Mouse (Mus musculus) forebrain, embryonic 15.5 days (tissue): ENCODE data around the gene Rasl10a. TPM values are rescaled to one million over a fixed set of nuclear protein-coding genes. Genes with fewer than 3 reads are reported as not detected.

Source experiments
- ATAC-seq: fragments of 200-750 bp; cut with Nextera tagmentation; replicated peaks from 2 replicates; pipeline ENCODE4 v1.8.0; 2017; ENCODE audit warnings: mild to moderate bottlenecking, moderate TSS enrichment, moderate library complexity
- H3K27ac ChIP-seq: fragments of 300-500 bp; sonication (generic); replicated peaks from 2 replicates; pipeline ENCODE4 v1.5.1; 2015; ENCODE audit warnings: mild to moderate bottlenecking, inconsistent platforms
- H3K27me3 ChIP-seq: fragments of 300-500 bp; sonication (generic); 2 replicates; pipeline ENCODE4 v1.6.1; 2015; ENCODE audit warnings: inconsistent platforms
- H3K36me3 ChIP-seq: fragments of 300-500 bp; sonication (generic); 2 replicates; pipeline ENCODE4 v1.6.1; 2015; ENCODE audit warnings: mild to moderate bottlenecking, inconsistent platforms
- H3K4me1 ChIP-seq: fragments of 300-500 bp; sonication (generic); 2 replicates; pipeline ENCODE4 v1.6.1; 2015; ENCODE audit warnings: inconsistent platforms
- H3K4me2 ChIP-seq: fragments of 300-500 bp; sonication (generic); replicated peaks from 2 replicates; pipeline ENCODE4 v1.6.1; 2015; ENCODE audit warnings: mild to moderate bottlenecking, inconsistent platforms
- H3K4me3 ChIP-seq: fragments of 300-500 bp; sonication (generic); 2 replicates; pipeline ENCODE4 v1.5.1; 2015; ENCODE audit warnings: mild to moderate bottlenecking, inconsistent platforms
- H3K9ac ChIP-seq: fragments of 300-500 bp; sonication (generic); replicated peaks from 2 replicates; pipeline ENCODE4 v1.6.1; 2015; ENCODE audit warnings: mild to moderate bottlenecking, inconsistent platforms
- H3K9me3 ChIP-seq: fragments of 300-500 bp; sonication (generic); 2 replicates; pipeline ENCODE4 v1.6.1; 2016; ENCODE audit warnings: inconsistent platforms
- WGBS: fragments of 180-500 bp; shearing (Covaris S2); methylation state at CpG from one replicate; pipeline ENCODE4 v1.1.7; 2015; ENCODE audit warnings: mixed read lengths; 5-methylcytosine and 5-hydroxymethylcytosine counted together
- polyA plus RNA-seq: library from polyadenylated mRNA; unstranded; fragments of >200 nt; fragmentation: Nextera tagmentation; extraction: Ambion mirVana; gene quantifications from 2 replicates; pipeline ENCODE4 v1.2.1, GENCODE M21; 2015

Rasl10a gene
- polyA plus RNA-seq, 1 experiment from 2014 or later: 0.56 TPM

- Histone ChIP-seq H3K4me3 (no peak overlapping the region), H3K4me1 (peaks cover 36% of the 10 kb centered on the region), H3K27ac (no peak overlapping the region), H3K36me3 (no peaks in the 10 kb centered on the region), H3K9me3 (no peaks in the 10 kb centered on the region), H3K4me2 (no peak overlapping the region), H3K9ac (no peak overlapping the region; the same call in 1 of the 2 replicates), H3K27me3 (peaks cover 55% of the 10 kb centered on the region)
- WGBS: 24% methylated on average over 23 of the region's 23 CpGs
- ATAC-seq: no peak
These were observed 1.7 kb upstream of the Rasl10a start for GRCm38 (mm10) chr11:5055945-5056938.

- Histone ChIP-seq H3K9me3 (no peaks in the 10 kb centered on the region), H3K4me1 (peaks cover 44% of the 10 kb centered on the region), H3K9ac (no peak overlapping the region), H3K36me3 (no peaks in the 10 kb centered on the region), H3K27ac (no peak overlapping the region), H3K4me3 (no peak overlapping the region), H3K27me3 (peaks cover 64% of the 10 kb centered on the region), H3K4me2 (no peak overlapping the region)
- ATAC-seq: no peak
- 50% methylated on average over 8 of the region's 8 CpGs for WGBS
These were observed 864 bp upstream of the Rasl10a start for GRCm38 (mm10) chr11:5057064-5057463.

DNA sequence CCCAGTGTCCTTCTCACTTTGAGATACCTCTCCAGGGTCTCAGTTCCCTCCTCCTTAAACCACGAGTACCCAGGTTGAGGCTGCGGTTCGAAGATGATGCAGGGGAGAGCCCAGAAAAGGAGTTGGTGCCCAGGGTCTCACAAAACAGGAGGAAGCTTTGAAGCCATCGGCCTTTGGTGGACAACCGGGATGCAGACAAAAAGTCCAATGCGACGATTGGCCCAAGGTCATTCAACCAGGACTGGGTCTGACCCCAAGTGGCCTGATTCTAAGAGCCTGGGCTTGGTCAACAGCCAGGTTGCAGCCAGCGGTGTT lies 430 bp upstream of the Rasl10a start:
- no peak for ATAC-seq
- WGBS: 12% methylated on average over 8 of the region's 8 CpGs
- H3K9me3 ChIP-seq: no peaks in the 10 kb centered on the region

GRCm38 (mm10) chr11:5058783-5059182 lies 855 bp downstream of the Rasl10a start:
- H3K27ac ChIP-seq: no peak overlapping the region
- no peak for ATAC-seq
- peaks cover 61% of the 10 kb centered on the region for H3K4me1 ChIP-seq
- 30% methylated on average over 9 of the region's 9 CpGs for WGBS
- no peak overlapping the region for H3K4me2 ChIP-seq
- H3K36me3 ChIP-seq: no peaks in the 10 kb centered on the region
- H3K27me3 ChIP-seq: peaks cover 80% of the 10 kb centered on the region
- H3K9ac ChIP-seq: no peak overlapping the region
- no peak overlapping the region for H3K4me3 ChIP-seq
- H3K9me3 ChIP-seq: no peaks in the 10 kb centered on the region

More for the DNA sequence above, 430 bp upstream of the Rasl10a start:
- Histone ChIP-seq H3K4me1 (peaks cover 49% of the 10 kb centered on the region), H3K36me3 (no peaks in the 10 kb centered on the region), H3K4me2 (peak overlapping the region; percentile 72), H3K27ac (no peak overlapping the region), H3K9ac (no peak overlapping the region), H3K27me3 (peaks cover 68% of the 10 kb centered on the region), H3K4me3 (peak overlapping the region; percentile 45)

GRCm38 (mm10) chr11:5059230-5059629 lies 1.3 kb downstream of the Rasl10a start:
- no peak for ATAC-seq
- no peak overlapping the region for H3K27ac ChIP-seq
- H3K9me3 ChIP-seq: no peaks in the 10 kb centered on the region
- peaks cover 80% of the 10 kb centered on the region for H3K27me3 ChIP-seq
- peaks cover 66% of the 10 kb centered on the region for H3K4me1 ChIP-seq
- H3K9ac ChIP-seq: no peak overlapping the region
- H3K36me3 ChIP-seq: no peaks in the 10 kb centered on the region
- WGBS: 22% methylated on average over 14 of the region's 14 CpGs
- no peak overlapping the region for H3K4me3 ChIP-seq
- H3K4me2 ChIP-seq: no peak overlapping the region

DNA sequence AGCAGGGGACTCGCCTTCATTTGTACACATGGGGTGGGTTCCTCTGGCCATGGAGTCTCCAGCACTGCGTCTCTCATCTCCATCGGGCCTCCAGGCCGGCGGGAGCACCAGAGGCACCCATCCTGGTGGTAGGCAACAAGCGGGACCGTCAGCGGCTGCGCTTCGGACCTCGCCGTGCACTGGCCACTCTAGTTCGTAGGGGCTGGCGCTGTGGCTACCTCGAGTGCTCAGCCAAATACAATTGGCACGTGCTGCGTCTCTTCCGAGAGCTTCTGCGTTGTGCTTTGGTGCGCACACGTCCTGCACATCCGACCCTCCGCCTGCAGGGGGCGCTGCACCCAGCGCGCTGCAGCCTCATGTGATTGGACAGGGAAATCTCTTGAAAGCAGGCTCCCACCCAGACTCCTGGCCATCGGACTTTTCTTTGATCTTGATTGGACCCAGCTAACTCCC lies 1.8 kb downstream of the Rasl10a start:
- Histone ChIP-seq H3K27me3 (peaks cover 80% of the 10 kb centered on the region), H3K4me1 (peaks cover 71% of the 10 kb centered on the region), H3K9me3 (no peaks in the 10 kb centered on the region), H3K27ac (no peak overlapping the region), H3K4me3 (no peak overlapping the region), H3K4me2 (no peak overlapping the region), H3K9ac (no peak overlapping the region), H3K36me3 (no peaks in the 10 kb centered on the region)
- WGBS: 8% methylated on average over 27 of the region's 27 CpGs
- ATAC-seq: no peak

GRCm38 (mm10) chr11:5060756-5061412 lies 3.0 kb downstream of the Rasl10a start:
- Histone ChIP-seq H3K4me2 (peak overlapping the region; percentile 71), H3K27me3 (peaks cover 76% of the 10 kb centered on the region), H3K4me1 (peaks cover 71% of the 10 kb centered on the region), H3K9ac (no peak overlapping the region), H3K36me3 (no peaks in the 10 kb centered on the region), H3K27ac (no peak overlapping the region), H3K9me3 (no peaks in the 10 kb centered on the region), H3K4me3 (peak overlapping the region; percentile 36; the same call in 1 of the 2 replicates)
- ATAC-seq: no peak
- 52% methylated on average over 28 of the region's 28 CpGs for WGBS

DNA sequence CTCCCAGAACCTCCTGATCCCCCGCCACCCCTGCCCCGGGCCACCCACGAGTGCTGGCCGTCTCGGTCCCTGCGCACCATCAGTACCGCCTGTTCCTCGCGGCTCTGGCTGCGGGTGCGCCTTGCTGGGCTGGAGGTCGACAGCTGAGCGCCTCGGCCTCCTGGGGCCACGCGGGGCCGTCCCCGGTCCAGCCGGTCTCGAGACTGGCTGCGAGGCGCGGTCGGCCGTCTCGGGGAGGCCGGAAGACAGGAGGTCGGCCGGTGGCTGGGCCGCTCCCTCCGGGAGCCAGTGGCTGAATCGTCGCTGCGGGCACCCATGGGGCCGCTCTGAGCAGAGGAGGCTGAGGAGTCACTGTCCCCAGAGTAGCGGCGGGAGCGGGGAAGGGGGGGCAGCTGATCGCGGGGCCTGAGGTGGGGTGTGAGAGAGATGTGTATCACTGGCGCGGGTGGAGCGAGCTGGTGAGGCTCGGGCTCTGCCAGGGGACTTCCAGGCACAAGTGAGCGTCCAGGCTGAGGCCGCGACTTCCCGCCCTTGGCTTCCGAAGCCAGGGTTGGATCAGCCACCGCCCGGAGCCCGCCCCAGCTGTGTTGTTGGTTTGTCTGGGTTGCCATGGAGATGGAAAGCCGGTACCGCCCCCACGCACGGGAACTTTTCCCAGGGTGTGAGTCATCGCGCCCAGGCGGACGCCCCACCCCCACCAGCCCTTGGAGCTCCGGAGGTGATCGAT lies 3.6 kb downstream of the Rasl10a start:
- Histone ChIP-seq H3K4me1 (peaks cover 65% of the 10 kb centered on the region), H3K4me3 (peak overlapping the region; percentile 36)
- 0 out of 2 replicates have a peak, but pooled peaks have one; percentile 14 for ATAC-seq

DNA sequence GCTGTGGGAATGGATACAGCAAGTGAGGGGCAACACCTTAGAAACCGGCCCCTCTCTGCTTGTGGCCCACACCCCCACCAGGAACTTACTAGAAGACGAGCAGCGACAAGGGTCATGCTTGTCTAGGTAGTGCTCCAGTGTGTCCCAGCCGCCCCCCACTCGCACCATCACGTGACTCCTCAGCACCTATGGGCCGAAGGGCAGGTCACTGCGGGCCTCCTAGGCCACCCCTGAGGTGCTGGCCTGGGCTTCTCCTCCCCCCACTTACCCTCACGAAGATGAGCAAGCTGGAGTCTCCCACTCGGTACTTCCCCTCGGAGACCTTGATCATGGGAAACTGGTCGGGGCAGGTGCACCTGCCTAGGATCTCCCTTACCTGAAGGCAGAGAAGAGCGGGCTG lies 4.4 kb downstream of the Rasl10a start:
- Histone ChIP-seq H3K36me3 (no peaks in the 10 kb centered on the region), H3K27ac (no peak overlapping the region), H3K4me1 (peaks cover 59% of the 10 kb centered on the region), H3K4me3 (peak overlapping the region; percentile 36), H3K9ac (0 out of 2 replicates have a peak overlapping the region, but pooled peaks have one; percentile 2), H3K27me3 (peaks cover 62% of the 10 kb centered on the region), H3K9me3 (no peaks in the 10 kb centered on the region), H3K4me2 (peak overlapping the region; percentile 71)
- no peak for ATAC-seq
- WGBS: 16% methylated on average over 13 of the region's 13 CpGs

More for the DNA sequence above, 3.6 kb downstream of the Rasl10a start:
- H3K9me3 ChIP-seq: no peaks in the 10 kb centered on the region
- H3K4me2 ChIP-seq: peak overlapping the region; percentile 71
- peaks cover 70% of the 10 kb centered on the region for H3K27me3 ChIP-seq
- no peaks in the 10 kb centered on the region for H3K36me3 ChIP-seq
- WGBS: 2% methylated on average over 61 of the region's 62 CpGs
- peak overlapping the region; percentile 2; the same call in 1 of the 2 replicates for H3K9ac ChIP-seq
- no peak overlapping the region for H3K27ac ChIP-seq

DNA sequence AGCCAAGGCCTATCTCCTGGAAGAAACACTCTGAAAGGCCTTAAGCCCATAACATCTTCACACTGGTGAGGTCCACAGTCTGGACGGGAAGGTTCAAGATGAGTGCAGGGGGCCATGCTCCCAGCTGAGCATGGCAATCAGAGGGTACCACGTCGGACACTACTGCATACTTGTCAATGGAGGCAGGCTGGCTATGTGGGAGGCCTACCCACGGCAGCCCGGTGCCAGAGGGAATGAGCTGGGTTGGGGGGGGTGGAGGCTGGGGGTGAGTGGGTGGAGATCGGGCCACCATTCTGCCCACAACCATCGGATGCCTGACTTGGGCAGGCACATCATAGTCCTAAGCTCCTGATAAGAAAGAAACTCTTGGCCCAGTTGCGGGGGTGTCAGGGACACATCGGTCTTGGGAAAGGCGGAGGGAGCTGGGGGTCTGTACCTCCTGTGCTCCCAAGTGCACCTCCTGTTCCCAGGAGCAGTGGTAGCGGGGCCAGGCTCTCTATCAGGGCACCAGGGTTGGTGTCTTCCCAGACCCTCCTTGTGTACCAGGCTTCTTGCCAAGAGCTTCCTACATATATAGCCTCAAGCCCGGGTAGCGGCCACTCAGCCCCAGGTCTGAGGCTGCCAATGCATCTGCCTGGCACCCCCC lies 5.1 kb downstream of the Rasl10a start:
- H3K4me3 ChIP-seq: no peak overlapping the region
- 63% methylated on average over 13 of the region's 13 CpGs for WGBS
- H3K27me3 ChIP-seq: peaks cover 56% of the 10 kb centered on the region
- H3K27ac ChIP-seq: no peak overlapping the region
- no peaks in the 10 kb centered on the region for H3K9me3 ChIP-seq
- no peak overlapping the region for H3K9ac ChIP-seq
- H3K4me1 ChIP-seq: peaks cover 53% of the 10 kb centered on the region
- peaks cover 1% of the 10 kb centered on the region for H3K36me3 ChIP-seq
- peak overlapping the region; percentile 87; the same call in 1 of the 2 replicates for H3K4me2 ChIP-seq
- ATAC-seq: no peak

DNA sequence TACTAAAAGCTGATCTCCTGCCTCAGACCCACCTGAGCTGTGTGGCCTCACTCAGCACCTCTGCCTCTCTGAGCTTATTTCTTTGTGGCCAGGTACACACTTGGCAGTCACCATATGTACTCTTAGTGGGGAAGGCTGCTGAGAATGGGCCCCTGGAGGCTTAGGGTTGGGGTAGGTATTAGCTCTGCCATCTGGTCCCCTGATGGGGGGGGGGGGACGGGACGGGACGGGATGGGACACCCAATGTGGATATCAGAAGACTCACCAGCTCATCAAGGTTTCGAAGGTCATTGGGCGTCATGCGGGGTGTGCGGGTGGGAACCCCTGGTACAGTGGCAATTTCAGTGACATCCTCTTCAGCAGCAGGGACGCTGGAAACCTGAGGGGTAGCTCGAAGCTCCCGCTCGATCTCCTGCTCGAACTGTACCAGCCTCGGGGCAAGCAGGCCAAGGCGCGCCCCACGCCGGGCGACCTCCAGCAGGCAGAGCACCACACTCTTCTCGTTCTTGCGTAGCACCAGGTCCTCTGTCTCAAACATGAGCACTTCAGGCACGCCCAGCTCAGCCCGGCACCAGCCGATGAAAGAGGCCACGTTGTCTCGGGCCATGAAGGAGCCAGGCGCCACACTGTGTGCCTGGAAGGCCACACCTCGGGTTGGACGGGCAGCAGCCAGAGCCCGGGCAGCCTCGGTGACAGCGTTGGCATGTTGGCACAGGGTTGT lies 5.8 kb downstream of the Rasl10a start:
- Histone ChIP-seq H3K4me2 (peak overlapping the region; percentile 87), H3K4me3 (peak overlapping the region; percentile 60), H3K9ac (no peak overlapping the region), H3K27me3 (peaks cover 50% of the 10 kb centered on the region), H3K36me3 (peaks cover 9% of the 10 kb centered on the region), H3K27ac (no peak overlapping the region), H3K4me1 (peaks cover 49% of the 10 kb centered on the region), H3K9me3 (no peaks in the 10 kb centered on the region)
- 57% methylated on average over 31 of the region's 31 CpGs for WGBS
- ATAC-seq: no peak
